Mouse (Mus musculus): ENCODE results near the gene Erlin1.

DNA sequence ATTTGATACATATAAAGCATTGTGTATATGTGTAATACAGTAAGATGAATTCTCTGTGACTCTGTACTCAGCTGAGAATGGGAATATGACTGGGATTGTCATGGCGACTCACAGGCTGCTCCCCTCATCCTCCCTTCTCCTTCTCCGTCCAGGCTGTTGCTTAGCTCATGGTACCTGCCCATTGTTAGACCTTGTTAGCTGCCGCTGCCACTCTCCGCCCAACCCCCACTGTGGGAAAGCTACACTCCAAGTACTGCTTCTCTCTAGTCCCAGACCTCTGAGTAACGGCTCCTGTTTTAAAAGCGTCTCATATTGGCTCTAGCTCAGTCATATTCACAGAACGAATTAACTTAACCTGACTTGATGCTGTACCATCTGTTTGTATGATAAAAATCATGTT is 49.8 kb downstream of the Erlin1 start:
- TF ChIP-seq CTCF (IDR thresholded peaks at IDR 0.05; ENCODE audit: low read depth, low read length) (no peak), POLR2A (IDR thresholded peaks at IDR 0.05; ENCODE audit: borderline replicate concordance, low read depth, low read length) (no peak)

All from bone marrow macrophage, adult 2 months (primary cell).